Mouse (Mus musculus) B cell, adult (primary cell): ENCODE measurements around the gene Clasp1. TPM values are rescaled to one million over a fixed set of nuclear protein-coding genes. Genes with fewer than 3 reads are reported as not detected.

Source experiments
- total RNA-seq: library from RNA; stranded (reverse); gene quantifications from 4 replicates; pipeline ENCODE4 v1.2.4, GENCODE M21; 2023; ENCODE audit not compliant: inconsistent age

The Clasp1 gene
- total RNA-seq = 113 to 135 TPM (median 130 TPM) in 4 replicates

GRCm38 (mm10) chr1:118388757-118389453 is at the start of gene Clasp1:
TSS of gene Clasp1 (plus strand) at chr1:118389058.

GRCm38 (mm10) chr1:118627781-118628464 is 239.1 kb downstream of the Clasp1 start, which contains the start of gene Tfcp2l1:
TSS of gene Tfcp2l1 (plus strand) at chr1:118627945.

Other genes with a start within 250 kb of the Clasp1 start
- gene Gm29106, start 212.5 kb upstream of the Clasp1 start, total RNA-seq = not detected in 4 replicates
- 95.3 to 103 TPM (median 96.7 TPM) in 4 replicates for gene Tsn, start 77.3 kb upstream of the Clasp1 start, total RNA-seq
- 30.9 to 37.0 TPM (median 33.7 TPM) in 4 replicates for gene Nifk, start 67.2 kb upstream of the Clasp1 start, total RNA-seq
- gene Tfcp2l1, start 238.9 kb downstream of the Clasp1 start, total RNA-seq = 0.06 to 0.87 TPM (median 0.08 TPM) in 4 replicates